Mouse (Mus musculus) spleen, adult 2 months (tissue): ENCODE measurements around the gene Poldip3. TPM values are rescaled to one million over a fixed set of nuclear protein-coding genes. Genes with fewer than 3 reads are reported as not detected.

Experiments
- DNase-seq, 2 experiments: peaks; one replicate each; pipeline versions ENCODE4 v3.0.0 to v3.0.0-alpha.2; 2012 to 2021; ENCODE audit warnings: low spot score in 2 of 2, low read depth in 1 of 2
- H3K27ac ChIP-seq: fragments of 200-500 bp; 2 replicates; pipeline ENCODE4 v1.5.1; 2012; ENCODE audit warnings: low read length, inconsistent platforms; ENCODE audit not compliant: insufficient read depth
- H3K27me3 ChIP-seq: fragments of 200-500 bp; 2 replicates; pipeline ENCODE4 v1.6.1; 2012; ENCODE audit warnings: mild to moderate bottlenecking, moderate library complexity, low read length, inconsistent platforms; ENCODE audit not compliant: control insufficient read depth, insufficient read depth
- H3K36me3 ChIP-seq: fragments of 200-500 bp; 2 replicates; pipeline ENCODE4 v1.6.1; 2012; ENCODE audit warnings: mild to moderate bottlenecking, low read length, inconsistent platforms; ENCODE audit not compliant: control insufficient read depth, insufficient read depth
- H3K4me1 ChIP-seq: fragments of 200-500 bp; 2 replicates; pipeline ENCODE4 v1.6.1; 2011; ENCODE audit warnings: inconsistent platforms; ENCODE audit not compliant: control insufficient read depth, insufficient read depth, insufficient read length
- H3K4me3 ChIP-seq: fragments of 200-500 bp; 2 replicates; pipeline ENCODE4 v1.5.1; 2011; ENCODE audit warnings: mild to moderate bottlenecking, inconsistent platforms; ENCODE audit not compliant: insufficient read depth, insufficient read length; ENCODE audit errors: extremely low read depth
- CTCF ChIP-seq: fragments of 200-500 bp; IDR thresholded peaks from 2 replicates; pipeline ENCODE4 v1.5.1; 2011; ENCODE audit warnings: mild to moderate bottlenecking, inconsistent platforms; ENCODE audit not compliant: insufficient read depth, insufficient read length, insufficient replicate concordance; ENCODE audit errors: extremely low read depth
- POLR2A ChIP-seq: fragments of 200-500 bp; IDR thresholded peaks from 2 replicates; pipeline ENCODE4 v1.6.1; 2011; ENCODE audit warnings: low read depth, low read length, inconsistent platforms
- WGBS: fragments of 180-500 bp; shearing (Covaris S2); methylation state at CpG from one replicate; pipeline ENCODE4 v1.1.7; 2018; 5-methylcytosine and 5-hydroxymethylcytosine counted together
- polyA plus RNA-seq: library from polyadenylated mRNA; depleted of rRNA; stranded (reverse); fragments of >200 nt; gene quantifications from 2 replicates; pipeline ENCODE4 v1.2.3, GENCODE M21; 2012; rRNA removed

Gene Poldip3
- polyA plus RNA-seq, 1 experiment = 50.6 TPM

DNA sequence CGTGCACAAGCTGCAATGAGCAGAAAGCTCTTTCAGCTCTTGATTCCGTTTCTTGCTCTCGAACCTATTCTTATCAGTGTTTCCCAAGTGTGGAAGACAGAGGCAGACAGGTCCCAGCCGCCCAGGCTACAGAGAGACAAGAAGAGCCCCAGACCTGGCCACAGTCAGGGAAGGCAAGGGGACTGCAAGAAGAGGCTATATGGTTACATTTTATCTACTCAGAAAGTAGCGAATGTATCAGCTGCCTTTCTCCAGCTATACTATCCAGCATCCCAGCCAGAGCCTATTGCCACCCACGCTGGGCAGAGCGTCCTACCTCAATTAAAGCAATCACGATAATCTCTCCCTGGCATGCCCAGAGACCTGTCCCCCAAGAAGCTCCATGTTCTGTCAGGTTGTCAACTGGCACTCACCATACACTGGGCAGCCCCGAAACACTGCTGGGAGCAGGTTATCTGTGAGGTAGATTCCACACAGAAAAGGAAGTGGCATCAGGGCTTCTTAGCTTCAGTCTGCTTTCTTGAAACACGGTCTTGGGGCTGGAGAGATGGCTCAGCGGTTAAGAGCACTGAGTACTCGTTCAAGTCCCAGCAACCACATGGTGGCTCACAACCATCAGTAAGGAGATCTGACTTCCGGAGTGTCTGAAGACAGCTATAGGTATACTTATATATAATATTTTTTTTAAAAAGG lies 62.4 kb downstream of the Poldip3 start:
- H3K27me3 ChIP-seq = no peaks in the 10 kb centered on the region
- DNase-seq = no peak
- H3K4me3 ChIP-seq = no peak overlapping the region
- no peak for TF ChIP-seq POLR2A
- no peak for TF ChIP-seq CTCF
- H3K4me1 ChIP-seq = no peaks in the 10 kb centered on the region
- no peak overlapping the region for H3K27ac ChIP-seq
- 78% methylated on average over 13 of the region's 13 CpGs for WGBS
- no peaks in the 10 kb centered on the region for H3K36me3 ChIP-seq

DNA sequence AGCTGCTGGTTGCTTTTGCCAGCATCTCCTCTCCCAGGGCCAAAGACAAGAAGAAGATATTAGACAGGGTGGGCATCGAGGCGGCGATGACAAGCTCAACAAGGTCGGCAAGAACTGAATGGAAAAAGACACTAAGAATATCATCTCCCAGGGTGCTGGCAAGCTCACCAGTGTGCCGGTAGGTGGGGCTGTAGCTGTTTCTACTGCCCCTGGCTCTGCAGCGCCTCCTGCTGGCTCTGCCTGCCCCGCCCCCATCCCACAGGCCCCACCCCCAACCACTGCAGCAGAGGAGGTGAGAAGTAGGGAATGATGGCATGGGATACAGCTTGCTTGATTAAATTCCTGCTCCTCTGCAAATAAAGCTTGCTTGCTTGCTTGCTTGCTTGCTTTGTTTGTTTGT lies 63.3 kb downstream of the Poldip3 start:
- DNase-seq = peak; percentile 30 to 36
- WGBS = 33% methylated on average over 7 of the region's 7 CpGs
- H3K36me3 ChIP-seq = no peaks in the 10 kb centered on the region
- no peaks in the 10 kb centered on the region for H3K27me3 ChIP-seq
- no peaks in the 10 kb centered on the region for H3K4me1 ChIP-seq
- H3K27ac ChIP-seq = no peak overlapping the region
- TF ChIP-seq POLR2A (no peak), CTCF (peak; percentile 54; the same call in 1 of the 2 replicates)
- H3K4me3 ChIP-seq = no peak overlapping the region

DNA sequence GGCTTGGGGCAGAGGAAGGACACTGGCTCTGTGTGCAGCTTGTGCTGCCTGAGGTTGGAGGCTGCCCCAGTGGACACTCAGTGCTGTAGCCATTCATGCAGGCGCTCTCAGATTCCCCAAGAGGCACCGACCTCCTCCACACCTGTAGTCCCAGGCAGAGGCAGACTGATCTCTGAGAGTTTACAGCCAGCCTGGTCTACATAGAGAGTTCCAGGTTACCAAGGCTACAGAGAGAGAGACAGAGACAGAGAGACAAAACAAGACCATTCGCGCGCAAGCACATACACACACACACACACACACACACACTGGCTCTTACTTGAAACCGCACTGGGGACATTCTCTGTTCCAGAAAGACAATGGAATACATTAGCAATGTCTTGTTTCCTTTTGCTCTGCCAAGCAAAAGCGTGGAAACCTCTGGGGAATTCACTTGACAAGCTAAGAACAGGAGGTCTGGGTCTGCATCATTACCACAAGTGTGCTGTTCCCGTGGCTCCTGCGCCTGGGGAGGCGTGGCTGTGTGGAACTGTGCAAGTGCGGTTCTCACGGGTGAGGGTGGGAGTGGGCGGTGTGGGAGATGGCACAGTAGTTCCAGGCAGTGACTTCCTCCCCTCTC lies 65.1 kb downstream of the Poldip3 start:
- TF ChIP-seq CTCF = no peak
- TF ChIP-seq POLR2A = no peak
- H3K36me3 ChIP-seq = no peaks in the 10 kb centered on the region
- H3K4me1 ChIP-seq = no peaks in the 10 kb centered on the region; the same call in 1 of the 2 replicates
- no peak overlapping the region for H3K4me3 ChIP-seq
- no peak overlapping the region for H3K27ac ChIP-seq
- 40% methylated on average over 13 of the region's 13 CpGs for WGBS
- no peaks in the 10 kb centered on the region for H3K27me3 ChIP-seq
- DNase-seq = no peak

DNA sequence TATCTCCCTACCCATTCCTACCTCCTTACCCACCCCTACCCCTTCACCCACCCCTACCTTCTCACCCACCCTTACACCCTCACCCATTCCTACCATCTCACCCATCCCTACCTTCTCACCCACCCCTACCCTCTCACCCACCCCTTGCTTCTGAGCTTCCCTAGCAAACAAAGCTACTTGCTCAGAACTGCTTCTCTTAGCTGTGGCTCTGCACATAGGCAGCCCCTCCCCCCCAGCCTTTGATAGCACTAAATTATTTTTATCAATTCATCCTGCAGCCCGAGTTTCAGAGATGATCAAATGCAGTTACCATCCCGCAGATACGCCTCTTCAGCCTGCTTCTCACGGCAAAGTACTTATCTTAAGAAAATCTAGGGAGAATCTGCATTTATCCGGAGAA lies 65.7 kb downstream of the Poldip3 start:
- Histone ChIP-seq H3K4me3 (no peak overlapping the region), H3K27me3 (no peaks in the 10 kb centered on the region), H3K4me1 (peaks cover 3% of the 10 kb centered on the region; the same call in 1 of the 2 replicates), H3K36me3 (no peaks in the 10 kb centered on the region), H3K27ac (no peak overlapping the region)
- TF ChIP-seq POLR2A (no peak), CTCF (no peak)
- 82% methylated on average over 5 of the region's 5 CpGs for WGBS
- no peak for DNase-seq

Other genes starting within 250 kb of the Poldip3 start
- 21.4 and 27.0 TPM in 2 replicates for gene Tcf20, start 161.5 kb downstream of the Poldip3 start, polyA plus RNA-seq
- gene Nfam1, start 116.1 kb downstream of the Poldip3 start, polyA plus RNA-seq = 30.7 and 31.0 TPM in 2 replicates
- gene Serhl, start 59.9 kb downstream of the Poldip3 start, polyA plus RNA-seq = 31.4 and 37.1 TPM in 2 replicates
- gene Rrp7a, start 26.6 kb downstream of the Poldip3 start, polyA plus RNA-seq = 86.8 and 104 TPM in 2 replicates
- gene Cyb5r3, start 23.2 kb upstream of the Poldip3 start, polyA plus RNA-seq = 76.1 and 90.0 TPM in 2 replicates
- gene A4galt, start 102.4 kb upstream of the Poldip3 start, polyA plus RNA-seq = 20.4 and 27.2 TPM in 2 replicates
- 14.6 TPM in 2 replicates for gene Arfgap3, start 200.9 kb upstream of the Poldip3 start, polyA plus RNA-seq